Mouse (Mus musculus) c-Kit-positive CD71-negative TER-119-negative erythroid progenitor cells, embryonic 14.5 days (primary cell): ENCODE results near the gene Clock.
A peak's percentile ranks its signal among the peaks of the same experiment; 100 is the strongest.

Experiments used
- DNase-seq: peaks from one replicate; pipeline ENCODE4 v3.0.0-alpha.2; 2013; ENCODE audit warnings: low read depth

Gene Clock

DNA sequence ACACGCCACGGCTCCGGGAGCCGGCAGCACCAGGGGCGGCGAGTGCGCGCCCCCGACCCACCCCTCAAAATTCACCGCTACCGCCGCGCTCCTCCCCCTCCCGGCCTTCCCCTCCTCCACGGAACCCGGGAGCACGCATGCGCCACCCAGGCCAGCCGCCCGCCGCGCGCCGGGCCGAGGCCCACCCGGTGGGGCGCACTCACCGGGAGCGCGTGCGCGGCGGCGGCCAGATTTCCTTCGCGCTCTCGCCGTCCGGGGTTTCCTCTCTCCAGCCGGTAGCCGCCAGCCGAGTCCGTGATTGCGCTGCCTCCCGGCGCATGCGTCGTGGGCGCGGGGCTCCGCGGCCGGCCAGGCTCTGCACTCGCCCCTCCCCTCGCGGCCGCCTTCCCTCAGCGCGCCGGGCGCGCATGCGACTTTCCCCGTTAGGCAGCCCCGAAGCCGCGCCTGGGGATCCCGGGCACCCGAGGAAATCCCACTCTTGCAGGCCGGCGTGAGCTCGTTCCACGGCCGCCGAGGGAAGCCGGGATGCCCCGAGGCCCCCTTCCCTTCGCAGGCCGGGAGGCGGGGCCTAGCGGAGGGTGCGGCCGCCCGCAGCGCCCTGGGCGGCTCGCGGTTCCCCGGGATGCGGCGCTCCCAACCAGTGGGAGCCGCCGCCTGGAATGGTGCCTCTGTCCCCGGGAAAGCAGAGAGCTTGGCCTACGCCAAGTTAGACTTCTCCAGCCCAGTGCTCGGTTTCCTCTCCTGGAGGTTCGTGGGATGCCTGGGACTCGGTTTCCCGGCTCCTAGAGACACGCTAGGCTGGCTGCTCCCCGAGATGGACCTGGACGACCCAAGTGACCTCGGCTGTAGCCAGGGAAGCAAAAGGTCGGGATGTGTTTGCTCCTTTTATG, at the start of gene Clock:
Gene Clock (minus strand): TSS at position 341 of the 890 bp plus-strand sequence.
- peak; percentile 63 for DNase-seq

DNA sequence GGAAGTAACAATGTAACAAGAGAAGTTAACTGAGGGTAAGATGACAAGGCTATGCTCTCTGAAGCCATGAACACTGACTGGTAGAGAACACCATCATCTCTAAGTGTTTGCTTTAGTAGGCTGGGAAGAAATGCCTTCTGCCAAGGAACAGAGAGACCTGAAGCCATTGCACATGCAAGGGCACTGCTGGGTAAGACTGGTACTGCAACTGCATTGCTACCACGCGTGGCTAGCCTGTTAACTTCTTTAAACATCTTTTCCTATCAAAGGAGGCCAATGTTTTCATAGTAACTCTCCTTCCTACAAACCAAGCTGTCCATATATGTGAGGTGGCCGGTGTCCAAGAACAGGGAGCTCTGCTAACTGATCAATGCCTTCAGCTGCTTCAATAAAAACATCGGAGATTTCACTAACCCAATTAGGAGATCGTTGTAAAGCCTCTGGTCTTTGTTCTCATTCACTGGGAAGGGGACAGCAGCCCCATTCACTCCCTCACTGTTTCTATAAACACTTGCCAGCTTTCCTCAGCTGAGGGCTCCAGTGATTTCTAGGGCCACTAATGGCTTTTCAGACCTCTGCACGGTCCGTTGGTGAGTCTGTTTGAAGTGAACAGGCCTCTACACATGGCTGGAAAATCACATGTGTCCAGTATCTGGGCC, 47.5 kb upstream of the Clock start:
- DNase-seq = no peak

DNA sequence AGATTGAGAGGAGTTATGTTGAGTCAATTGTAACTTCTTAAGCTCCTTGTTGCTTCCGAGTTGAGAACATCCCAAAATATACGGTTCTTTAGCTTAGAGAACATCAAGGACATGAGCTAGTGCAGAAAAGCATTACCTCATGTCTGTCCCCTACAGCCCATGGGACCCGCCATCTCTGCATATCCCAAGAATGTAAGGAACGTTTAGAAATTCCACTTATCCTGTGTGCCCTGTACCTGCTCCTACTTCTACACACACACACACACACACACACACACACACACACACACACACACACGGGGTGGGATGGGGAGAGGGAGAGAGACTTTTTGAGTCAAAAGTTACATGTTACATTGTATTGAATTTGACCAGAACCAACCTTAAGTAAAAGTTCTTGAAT, 46.9 kb upstream of the Clock start:
- no peak for DNase-seq

GRCm38 (mm10) chr5:76346137-76346536, 41.5 kb upstream of the Clock start:
- no peak for DNase-seq

- no peak for DNase-seq
Measured at GRCm38 (mm10) chr5:76340931-76341330, 36.3 kb upstream of the Clock start.

DNA sequence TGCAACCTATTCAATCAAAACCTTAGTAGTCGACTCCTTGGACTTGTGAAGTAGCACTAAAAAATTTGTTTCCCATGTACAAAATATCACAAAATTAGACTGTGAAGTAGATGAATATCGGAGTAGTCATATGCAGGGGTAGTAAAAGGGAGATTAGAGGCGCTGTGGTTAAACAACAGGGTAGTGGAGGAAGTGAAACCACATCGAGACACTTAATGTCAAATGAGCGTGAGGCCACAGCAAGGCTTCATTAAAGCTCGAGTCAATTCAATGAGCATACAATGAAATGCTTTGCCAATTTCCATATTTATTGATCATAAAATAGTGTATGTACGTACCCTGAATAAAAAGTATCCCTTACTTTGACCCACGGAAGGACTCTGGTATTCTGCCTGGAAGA, 32.5 kb upstream of the Clock start:
- peak; percentile 7 for DNase-seq

- no peak for DNase-seq
Measured at GRCm38 (mm10) chr5:76333833-76334232, 29.2 kb upstream of the Clock start.

GRCm38 (mm10) chr5:76330953-76331352, 26.4 kb upstream of the Clock start, which contains the start of gene Pdcl2:
Pdcl2 (minus strand) TSS chr5:76331156.
- no peak for DNase-seq

- DNase-seq = no peak
Measured at GRCm38 (mm10) chr5:76327296-76327695, 22.7 kb upstream of the Clock start.

- no peak for DNase-seq
Measured at GRCm38 (mm10) chr5:76325113-76325512, 20.5 kb upstream of the Clock start.

DNA sequence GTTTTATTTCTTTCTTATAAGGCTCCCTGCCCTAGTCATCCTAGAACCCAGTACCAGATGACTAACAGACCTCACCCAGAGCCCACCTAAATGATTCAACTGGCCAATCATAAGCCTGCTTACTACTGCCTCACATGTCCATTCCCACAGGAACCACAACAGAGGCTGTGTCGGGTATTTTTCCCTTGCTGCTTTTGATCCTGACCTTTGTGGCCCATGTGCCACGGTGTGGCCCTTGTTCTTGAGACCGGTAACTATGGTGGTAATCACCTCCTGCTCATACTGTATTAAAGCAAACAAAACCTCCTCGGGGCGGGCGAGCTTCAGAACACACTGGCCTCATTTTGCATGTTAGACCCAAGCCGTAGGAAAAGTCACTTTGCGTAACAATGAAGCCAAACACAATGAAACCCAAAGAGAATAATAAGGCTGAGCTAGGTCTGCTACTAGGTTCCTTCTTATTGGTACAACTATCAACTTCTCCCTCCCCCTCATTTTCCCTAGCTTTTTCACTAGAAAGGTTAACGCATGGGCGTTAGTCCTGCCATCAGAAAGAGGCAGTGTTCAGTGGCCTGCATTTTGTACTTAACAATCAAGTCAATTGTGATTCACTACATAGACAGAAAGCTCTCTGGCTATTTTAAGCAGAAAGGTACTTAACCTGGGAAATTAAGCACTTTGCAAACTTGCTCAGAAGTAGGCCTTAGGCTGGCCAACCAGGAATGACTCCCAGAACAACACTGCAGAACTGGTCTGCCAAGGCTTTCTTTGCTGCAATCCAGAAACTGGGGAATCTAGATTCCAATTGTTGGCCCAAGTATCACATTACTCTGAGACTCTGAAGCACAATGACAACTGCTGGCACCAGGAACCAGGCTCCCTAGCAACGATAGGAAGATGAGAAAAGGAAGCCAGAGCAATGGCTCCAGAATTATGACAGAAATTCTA, 16.9 kb upstream of the Clock start:
- DNase-seq = no peak

GRCm38 (mm10) chr5:76308206-76308605, 3.6 kb upstream of the Clock start:
- DNase-seq = no peak

DNA sequence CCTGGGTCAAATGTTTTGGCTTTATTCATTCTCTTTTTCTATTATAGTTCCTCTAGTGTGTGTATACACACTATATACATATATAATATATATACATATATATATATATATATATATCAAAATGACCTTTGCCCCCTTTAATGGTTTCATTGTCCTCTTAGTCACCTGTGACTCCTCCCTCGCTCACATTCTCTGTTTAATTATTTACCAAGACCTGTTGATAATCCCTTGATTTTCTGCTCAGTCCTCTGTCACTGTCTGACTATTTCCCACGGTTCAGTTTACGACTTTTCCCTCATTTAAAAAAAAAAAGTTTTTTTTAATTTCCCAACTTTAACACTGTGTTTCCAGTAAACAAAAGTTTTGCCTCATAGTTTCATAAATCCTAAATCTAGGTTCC, 1.7 kb upstream of the Clock start:
- no peak for DNase-seq

DNA sequence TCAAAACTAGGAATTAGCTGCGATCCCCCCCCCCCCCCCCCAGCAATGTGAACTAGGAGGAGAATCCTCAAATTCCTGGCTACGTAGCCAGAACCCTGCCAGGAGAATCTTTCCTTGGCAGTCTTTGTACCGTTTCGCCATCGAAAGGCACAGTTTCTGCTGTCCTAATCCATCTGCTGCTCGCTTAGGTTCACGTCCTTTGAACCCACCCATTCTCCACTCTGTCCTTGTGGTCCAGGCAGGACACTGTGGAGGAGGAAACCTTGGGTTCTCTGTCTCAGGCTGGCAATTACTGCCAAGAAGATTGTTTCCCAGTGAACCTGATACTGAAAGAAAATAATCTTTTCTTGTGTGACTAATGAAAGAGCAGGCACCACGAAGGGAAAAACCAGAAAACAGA, 1.0 kb upstream of the Clock start:
- no peak for DNase-seq

- peak; percentile 49 for DNase-seq
Measured at GRCm38 (mm10) chr5:76303745-76304451, 694 bp downstream of the Clock start.

DNA sequence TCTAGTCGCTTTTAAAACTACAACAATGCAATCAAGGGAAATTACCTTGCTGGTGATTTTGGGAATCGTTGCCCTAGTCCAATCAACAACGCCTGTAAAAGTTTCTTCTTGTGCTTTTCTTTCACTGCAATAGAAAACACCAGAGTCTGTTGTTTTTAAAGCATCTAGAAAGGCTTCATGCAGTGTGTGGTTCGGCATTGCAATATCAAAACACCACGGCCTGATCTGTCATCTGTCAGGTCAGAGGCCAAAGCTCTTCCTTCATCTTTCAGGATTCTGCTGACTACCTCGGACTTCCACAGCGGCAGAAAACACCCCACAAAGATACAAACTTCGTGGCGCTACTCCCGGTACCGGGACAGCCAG, 1.2 kb downstream of the Clock start:
- no peak for DNase-seq

DNA sequence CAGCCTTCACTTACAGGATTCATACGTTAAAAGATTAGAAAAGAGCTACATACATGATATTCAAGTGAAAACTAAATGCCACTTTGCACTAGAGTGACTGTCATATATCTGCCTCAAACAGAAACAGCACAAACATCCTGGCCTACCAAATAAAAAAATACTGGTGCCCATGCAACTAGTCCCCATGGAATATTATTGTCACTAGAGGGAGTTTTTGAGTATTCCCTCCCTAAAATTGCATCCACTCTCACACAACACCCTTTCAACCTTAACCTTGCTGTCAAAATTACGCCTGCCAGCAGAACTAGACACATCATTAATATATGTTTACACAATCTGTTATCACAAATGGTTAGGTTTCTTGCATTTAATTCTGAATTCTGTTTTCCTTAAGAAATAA, 2.6 kb downstream of the Clock start:
- DNase-seq = no peak

GRCm38 (mm10) chr5:76289234-76289691, 15.3 kb downstream of the Clock start:
- no peak for DNase-seq

GRCm38 (mm10) chr5:76288256-76288655, 16.3 kb downstream of the Clock start:
- no peak for DNase-seq

GRCm38 (mm10) chr5:76287062-76287461, 17.5 kb downstream of the Clock start:
- no peak for DNase-seq

- DNase-seq = no peak
Measured at GRCm38 (mm10) chr5:76285699-76286098, 18.9 kb downstream of the Clock start.

DNA sequence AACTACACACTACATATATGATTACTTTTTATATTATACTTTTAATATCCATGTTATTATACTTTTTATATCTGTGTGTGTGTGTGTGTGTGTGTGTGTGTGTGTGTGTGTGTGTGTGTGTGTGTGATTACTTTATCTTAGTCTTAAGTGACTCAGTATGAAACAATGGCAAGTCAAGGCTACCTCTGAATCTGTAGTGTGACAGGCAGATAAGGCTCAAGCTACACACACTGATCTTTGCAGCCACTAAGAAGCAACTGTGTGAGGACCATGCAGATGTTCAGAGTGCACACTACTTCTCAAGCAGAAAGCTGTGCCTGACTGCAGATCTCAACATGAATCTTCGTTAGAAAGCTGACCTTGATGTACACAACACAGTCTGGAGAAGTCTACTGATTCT, 20.7 kb downstream of the Clock start:
- DNase-seq = no peak
